Mouse (Mus musculus) heart, embryonic 10.5 days (tissue): ENCODE results near the gene Mbd6. TPM values are rescaled to one million over a fixed set of nuclear protein-coding genes. Genes with fewer than 3 reads are reported as not detected.

Experiments used
- DNase-seq: peaks from one replicate; pipeline ENCODE4 v3.0.0-alpha.2; 2017; ENCODE audit warnings: low spot score
- H3K27ac ChIP-seq: fragments of 300-500 bp; sonication (generic); 2 replicates; pipeline ENCODE4 v1.5.1; 2016; ENCODE audit warnings: mild to moderate bottlenecking
- H3K27me3 ChIP-seq: fragments of 300-500 bp; sonication (generic); 2 replicates; pipeline ENCODE4 v1.6.1; 2016; ENCODE audit warnings: mild to moderate bottlenecking; ENCODE audit not compliant: poor library complexity, insufficient read depth, severe bottlenecking
- H3K36me3 ChIP-seq: fragments of 300-500 bp; sonication (generic); 2 replicates; pipeline ENCODE4 v1.6.1; 2016; ENCODE audit warnings: mild to moderate bottlenecking, moderate library complexity
- H3K4me1 ChIP-seq: fragments of 300-500 bp; sonication (generic); 2 replicates; pipeline ENCODE4 v1.6.1; 2016; ENCODE audit warnings: mild to moderate bottlenecking
- H3K4me3 ChIP-seq: fragments of 300-500 bp; sonication (generic); 2 replicates; pipeline ENCODE4 v1.5.1; 2016; ENCODE audit warnings: mild to moderate bottlenecking, moderate library complexity
- H3K9me3 ChIP-seq: fragments of 300-500 bp; sonication (generic); 2 replicates; pipeline ENCODE4 v1.6.1; 2016; ENCODE audit warnings: mild to moderate bottlenecking, moderate library complexity
- WGBS: fragments of 180-500 bp; shearing (Covaris S2); methylation state at CpG from one replicate; pipeline ENCODE4 v1.1.7; 2016; 5-methylcytosine and 5-hydroxymethylcytosine counted together
- polyA plus RNA-seq: library from polyadenylated mRNA; unstranded; fragments of >200 nt; fragmentation: Nextera tagmentation; extraction: Ambion mirVana; gene quantifications from 2 replicates; pipeline ENCODE4 v1.2.1, GENCODE M21; 2016

Gene Mbd6
- polyA plus RNA-seq, 1 experiment from 2014 or later = 16.9 TPM

GRCm38 (mm10) chr10:127290930-127291880 lies 2.4 kb upstream of the Mbd6 start:
- Histone ChIP-seq H3K27ac (peak overlapping the region; percentile 98), H3K4me1 (peaks cover 58% of the 10 kb centered on the region), H3K9me3 (no peaks in the 10 kb centered on the region), H3K36me3 (peaks cover 48% of the 10 kb centered on the region), H3K27me3 (no peaks in the 10 kb centered on the region), H3K4me3 (peak overlapping the region; percentile 75)
- peak; percentile 88 for DNase-seq
- 2% methylated on average over 19 of the region's 19 CpGs for WGBS

DNA sequence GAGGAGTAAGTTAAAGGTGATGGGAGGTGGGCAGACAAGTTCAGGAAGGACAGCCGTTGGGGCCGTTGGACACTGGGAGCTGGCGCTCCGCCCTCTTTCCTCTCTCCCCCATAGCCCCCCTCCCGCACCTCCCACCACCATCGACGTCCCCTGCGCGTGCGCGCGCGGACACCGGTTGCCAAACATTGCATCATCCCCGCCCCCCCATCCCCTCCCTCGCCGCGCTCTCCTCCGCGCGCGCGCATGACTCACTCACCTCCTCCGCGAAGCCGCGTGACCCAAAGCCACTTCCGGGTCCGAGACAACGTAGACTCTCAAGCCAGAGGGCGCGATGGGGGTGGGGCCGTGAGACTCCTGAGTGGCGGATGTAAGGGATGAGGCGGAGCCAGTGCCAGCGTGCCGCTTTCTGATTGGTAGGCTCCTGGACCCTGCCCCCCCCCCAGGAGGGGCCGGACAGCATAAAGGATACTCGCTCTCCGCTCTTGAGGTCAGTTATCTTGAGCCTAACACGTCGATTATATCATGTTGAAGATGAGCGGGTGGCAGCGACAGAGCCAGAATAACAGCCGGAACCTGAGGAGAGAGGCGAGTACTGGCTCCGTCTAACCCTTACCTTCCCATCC lies 1.6 kb upstream of the Mbd6 start:
- Histone ChIP-seq H3K4me3 (peak overlapping the region; percentile 75), H3K36me3 (peaks cover 48% of the 10 kb centered on the region), H3K9me3 (no peaks in the 10 kb centered on the region), H3K27ac (peak overlapping the region; percentile 98), H3K4me1 (peaks cover 59% of the 10 kb centered on the region), H3K27me3 (no peaks in the 10 kb centered on the region)
- DNase-seq = peak; percentile 100
- WGBS = under 1% methylated on average over 35 of the region's 47 CpGs

GRCm38 (mm10) chr10:127289573-127290191 lies 864 bp upstream of the Mbd6 start:
- WGBS = 2% methylated on average over 15 of the region's 15 CpGs
- peak; percentile 84 for DNase-seq
- H3K36me3 ChIP-seq = peaks cover 48% of the 10 kb centered on the region
- H3K9me3 ChIP-seq = no peaks in the 10 kb centered on the region
- peak overlapping the region; percentile 98 for H3K27ac ChIP-seq
- H3K27me3 ChIP-seq = no peaks in the 10 kb centered on the region
- peak overlapping the region; percentile 75 for H3K4me3 ChIP-seq
- peaks cover 66% of the 10 kb centered on the region for H3K4me1 ChIP-seq

DNA sequence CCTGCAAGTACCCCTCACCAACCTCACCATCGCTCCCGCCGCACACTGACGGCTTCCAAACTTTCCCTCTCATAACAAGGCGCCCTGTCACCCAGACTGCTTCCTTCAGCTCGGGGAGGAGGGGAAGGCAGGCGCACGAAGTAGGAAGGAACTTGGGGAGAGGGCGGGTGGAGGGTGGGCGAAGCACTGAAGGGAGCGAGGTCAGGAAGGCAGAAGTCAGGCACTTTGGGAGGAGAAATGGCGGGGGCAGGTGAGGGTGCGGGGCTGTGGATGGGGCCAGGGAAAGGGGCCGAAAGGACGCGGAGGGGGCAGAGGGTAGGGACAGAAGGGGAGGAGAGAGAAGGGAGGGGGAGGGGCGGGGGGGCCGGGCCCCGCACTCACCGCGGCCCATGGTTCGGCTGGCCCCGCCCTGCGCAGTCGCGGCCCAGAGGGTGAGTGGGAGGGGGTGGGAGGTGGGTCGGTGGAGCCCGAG lies 454 bp downstream of the Mbd6 start:
- DNase-seq = peak; percentile 94
- Histone ChIP-seq H3K27ac (peak overlapping the region; percentile 98), H3K9me3 (no peaks in the 10 kb centered on the region), H3K36me3 (peaks cover 48% of the 10 kb centered on the region), H3K27me3 (no peaks in the 10 kb centered on the region), H3K4me3 (peak overlapping the region; percentile 75), H3K4me1 (peaks cover 61% of the 10 kb centered on the region)
- WGBS = under 1% methylated on average over 14 of the region's 28 CpGs

GRCm38 (mm10) chr10:127287936-127288293 lies 903 bp downstream of the Mbd6 start:
- peaks cover 49% of the 10 kb centered on the region for H3K36me3 ChIP-seq
- WGBS = 2% methylated on average over 3 of the region's 3 CpGs
- no peak for DNase-seq

GRCm38 (mm10) chr10:127287271-127287935 lies 1.4 kb downstream of the Mbd6 start:
- Histone ChIP-seq H3K4me1 (peaks cover 56% of the 10 kb centered on the region), H3K27me3 (no peaks in the 10 kb centered on the region), H3K9me3 (no peaks in the 10 kb centered on the region), H3K4me3 (peak overlapping the region; percentile 75), H3K27ac (peak overlapping the region; percentile 98), H3K36me3 (peaks cover 52% of the 10 kb centered on the region)
- no peak for DNase-seq
- 74% methylated on average over 15 of the region's 15 CpGs for WGBS

More at GRCm38 (mm10) chr10:127287936-127288293, 903 bp downstream of the Mbd6 start:
- peaks cover 57% of the 10 kb centered on the region for H3K4me1 ChIP-seq
- H3K9me3 ChIP-seq = no peaks in the 10 kb centered on the region
- H3K27me3 ChIP-seq = no peaks in the 10 kb centered on the region
- H3K4me3 ChIP-seq = peak overlapping the region; percentile 75
- H3K27ac ChIP-seq = peak overlapping the region; percentile 98

DNA sequence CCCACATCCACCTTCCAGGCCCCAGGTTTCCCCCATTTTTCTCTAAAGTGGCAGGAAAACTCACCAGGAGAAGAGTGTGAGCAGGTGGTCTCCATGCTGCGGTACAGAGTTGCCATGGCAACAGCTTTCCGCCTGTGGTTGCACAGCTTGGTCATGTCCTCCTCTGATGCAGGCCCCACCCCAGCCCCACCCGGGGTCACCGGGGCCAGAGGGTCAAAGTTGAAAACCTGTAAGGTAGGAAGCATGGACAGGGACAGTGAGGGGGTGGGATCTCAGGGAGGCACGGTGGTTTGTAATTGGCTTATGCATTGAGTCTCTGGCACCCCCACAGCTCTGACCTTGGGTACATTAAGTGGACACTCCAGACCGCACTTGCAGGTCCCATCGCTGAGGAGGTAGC lies 2.1 kb downstream of the Mbd6 start:
- Histone ChIP-seq H3K4me3 (peak overlapping the region; percentile 75; the same call in 1 of the 2 replicates), H3K4me1 (peaks cover 50% of the 10 kb centered on the region), H3K27ac (0 out of 2 replicates have a peak overlapping the region, but pooled peaks have one; percentile 98), H3K36me3 (peaks cover 59% of the 10 kb centered on the region), H3K27me3 (no peaks in the 10 kb centered on the region), H3K9me3 (no peaks in the 10 kb centered on the region)
- WGBS = 64% methylated on average over 7 of the region's 7 CpGs
- DNase-seq = no peak

DNA sequence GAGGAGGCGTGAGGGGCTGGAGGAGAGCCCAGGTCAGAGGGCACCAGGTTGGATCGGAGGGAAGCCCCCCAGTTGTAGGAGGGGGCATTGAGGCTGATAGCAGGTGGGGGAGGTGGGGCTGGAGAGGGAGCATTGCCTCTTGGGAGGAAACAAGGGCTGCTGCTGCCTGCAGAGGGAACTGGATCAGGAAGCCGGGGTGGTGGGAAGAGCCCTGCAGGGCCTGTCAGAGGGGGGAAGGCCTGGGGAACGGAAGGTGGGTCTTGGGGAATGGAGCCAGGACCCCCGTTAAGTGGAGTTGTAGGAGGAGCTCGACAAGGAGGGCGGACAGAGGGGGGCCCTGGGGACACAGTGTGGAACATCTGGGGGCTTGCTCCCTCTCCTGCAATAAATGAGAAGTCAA lies 2.6 kb downstream of the Mbd6 start:
- H3K36me3 ChIP-seq = peaks cover 64% of the 10 kb centered on the region
- H3K4me1 ChIP-seq = peaks cover 46% of the 10 kb centered on the region
- no peaks in the 10 kb centered on the region for H3K9me3 ChIP-seq
- DNase-seq = no peak
- 83% methylated on average over 7 of the region's 7 CpGs for WGBS
- H3K4me3 ChIP-seq = peak overlapping the region; percentile 75; the same call in 1 of the 2 replicates
- peak overlapping the region; percentile 56 for H3K27ac ChIP-seq
- H3K27me3 ChIP-seq = no peaks in the 10 kb centered on the region

- Histone ChIP-seq H3K4me1 (peaks cover 46% of the 10 kb centered on the region), H3K27me3 (no peaks in the 10 kb centered on the region), H3K36me3 (peaks cover 70% of the 10 kb centered on the region), H3K4me3 (peak overlapping the region; percentile 75), H3K27ac (peak overlapping the region; percentile 56), H3K9me3 (no peaks in the 10 kb centered on the region)
- 73% methylated on average over 13 of the region's 13 CpGs for WGBS
- DNase-seq = no peak
Observed at GRCm38 (mm10) chr10:127285644-127286043, 3.2 kb downstream of the Mbd6 start.

GRCm38 (mm10) chr10:127284724-127285500 lies 3.9 kb downstream of the Mbd6 start:
- no peak for DNase-seq
- WGBS = 74% methylated on average over 11 of the region's 11 CpGs
- Histone ChIP-seq H3K27me3 (no peaks in the 10 kb centered on the region), H3K4me1 (peaks cover 44% of the 10 kb centered on the region), H3K27ac (peak overlapping the region; percentile 6; the same call in 1 of the 2 replicates), H3K9me3 (no peaks in the 10 kb centered on the region), H3K36me3 (peaks cover 77% of the 10 kb centered on the region), H3K4me3 (no peak overlapping the region)

- H3K27ac ChIP-seq = peak overlapping the region; percentile 32; the same call in 1 of the 2 replicates
- peaks cover 85% of the 10 kb centered on the region for H3K36me3 ChIP-seq
- no peaks in the 10 kb centered on the region for H3K9me3 ChIP-seq
- DNase-seq = no peak
- H3K4me1 ChIP-seq = peaks cover 40% of the 10 kb centered on the region
- no peaks in the 10 kb centered on the region for H3K27me3 ChIP-seq
- no peak overlapping the region for H3K4me3 ChIP-seq
- WGBS = 91% methylated on average over 7 of the region's 7 CpGs
Observed at GRCm38 (mm10) chr10:127284105-127284622, 4.7 kb downstream of the Mbd6 start.
